Mouse (Mus musculus) embryonic fibroblast, embryonic 13.5 days (primary cell): ENCODE data around the gene Hipk2.

Source experiments
- CTCF ChIP-seq: IDR thresholded peaks from 2 replicates; pipeline ENCODE4 v1.5.1; 2011; ENCODE audit warnings: mild to moderate bottlenecking, control low read depth, low read length, moderate library complexity, borderline replicate concordance; ENCODE audit not compliant: insufficient read depth
- POLR2A ChIP-seq: IDR thresholded peaks from 2 replicates; pipeline ENCODE4 v1.6.1; 2011; ENCODE audit warnings: low read depth, mild to moderate bottlenecking, control low read depth, low read length, moderate library complexity

GRCm38 (mm10) chr6:38756968-38757367 is 119.0 kb downstream of the Hipk2 start:
- no peak for TF ChIP-seq CTCF
- TF ChIP-seq POLR2A, result no peak
